Mouse (Mus musculus) hindbrain, embryonic 15.5 days (tissue): Measurements from ENCODE around the gene Ripor3. TPM values are rescaled to one million over a fixed set of nuclear protein-coding genes. Genes with fewer than 3 reads are reported as not detected.

Source experiments
- ATAC-seq: fragments of 200-750 bp; cut with Nextera tagmentation; 2 replicates; pipeline ENCODE4 v1.8.0; 2017; ENCODE audit warnings: low read depth, moderate number of reproducible peaks, moderate TSS enrichment; ENCODE audit not compliant: low FRiP score
- H3K27ac ChIP-seq: fragments of 300-500 bp; sonication (generic); replicated peaks from 2 replicates; pipeline ENCODE4 v1.5.1; 2015; ENCODE audit warnings: mild to moderate bottlenecking, inconsistent platforms
- H3K27me3 ChIP-seq: fragments of 300-500 bp; sonication (generic); 2 replicates; pipeline ENCODE4 v1.6.1; 2015; ENCODE audit warnings: control low read depth, inconsistent platforms
- H3K36me3 ChIP-seq: fragments of 300-500 bp; sonication (generic); 2 replicates; pipeline ENCODE4 v1.6.1; 2015; ENCODE audit warnings: control low read depth, inconsistent platforms
- H3K4me1 ChIP-seq: fragments of 300-500 bp; sonication (generic); replicated peaks from 2 replicates; pipeline ENCODE4 v1.6.1; 2015; ENCODE audit warnings: control low read depth, inconsistent platforms
- H3K4me2 ChIP-seq: fragments of 300-500 bp; sonication (generic); 2 replicates; pipeline ENCODE4 v1.6.1; 2015; ENCODE audit warnings: moderate library complexity, mild to moderate bottlenecking, inconsistent platforms
- H3K4me3 ChIP-seq: fragments of 300-500 bp; sonication (generic); 2 replicates; pipeline ENCODE4 v1.5.1; 2015; ENCODE audit warnings: mild to moderate bottlenecking, inconsistent platforms
- H3K9ac ChIP-seq: fragments of 300-500 bp; sonication (generic); 2 replicates; pipeline ENCODE4 v1.6.1; 2015; ENCODE audit warnings: inconsistent platforms
- H3K9me3 ChIP-seq: fragments of 300-500 bp; sonication (generic); 2 replicates; pipeline ENCODE4 v1.6.1; 2016; ENCODE audit warnings: control low read depth, inconsistent platforms
- WGBS: fragments of 180-500 bp; shearing (Covaris S2); methylation state at CpG from one replicate; pipeline ENCODE4 v1.1.7; 2015; 5-methylcytosine and 5-hydroxymethylcytosine counted together
- polyA plus RNA-seq: library from polyadenylated mRNA; unstranded; fragments of >200 nt; fragmentation: Nextera tagmentation; extraction: Ambion mirVana; gene quantifications from 2 replicates; pipeline ENCODE4 v1.2.1, GENCODE M21; 2015

Gene Ripor3
- polyA plus RNA-seq, 1 experiment from 2014 or later: 0.32 TPM

GRCm38 (mm10) chr2:167959996-167960395 is 50.4 kb downstream of the Ripor3 start:
- ATAC-seq: no peak

GRCm38 (mm10) chr2:167959384-167959911 is 51.0 kb downstream of the Ripor3 start:
- peaks cover 26% of the 10 kb centered on the region for H3K4me1 ChIP-seq
- 80% methylated on average over 4 of the region's 4 CpGs for WGBS
- ATAC-seq: no peak
- no peak overlapping the region for H3K4me2 ChIP-seq
- H3K36me3 ChIP-seq: peaks cover 7% of the 10 kb centered on the region
- no peak overlapping the region for H3K27ac ChIP-seq
- H3K9ac ChIP-seq: no peak overlapping the region
- no peaks in the 10 kb centered on the region for H3K9me3 ChIP-seq
- H3K4me3 ChIP-seq: no peak overlapping the region
- H3K27me3 ChIP-seq: no peaks in the 10 kb centered on the region

More at GRCm38 (mm10) chr2:167959996-167960395, 50.4 kb downstream of the Ripor3 start:
- peaks cover 26% of the 10 kb centered on the region for H3K4me1 ChIP-seq
- WGBS: 80% methylated on average over 7 of the region's 7 CpGs
- H3K36me3 ChIP-seq: peaks cover 12% of the 10 kb centered on the region
- H3K27me3 ChIP-seq: no peaks in the 10 kb centered on the region
- H3K4me2 ChIP-seq: no peak overlapping the region
- no peak overlapping the region for H3K27ac ChIP-seq
- H3K4me3 ChIP-seq: no peak overlapping the region
- H3K9me3 ChIP-seq: no peaks in the 10 kb centered on the region
- no peak overlapping the region for H3K9ac ChIP-seq

- Histone ChIP-seq H3K4me2 (no peak overlapping the region), H3K4me1 (peaks cover 26% of the 10 kb centered on the region), H3K9me3 (no peaks in the 10 kb centered on the region), H3K36me3 (peaks cover 6% of the 10 kb centered on the region; the same call in 1 of the 2 replicates), H3K4me3 (no peak overlapping the region), H3K27me3 (no peaks in the 10 kb centered on the region), H3K9ac (no peak overlapping the region), H3K27ac (peak overlapping the region; percentile 49; the same call in 1 of the 2 replicates)
- no peak for ATAC-seq
- WGBS: 45% methylated on average over 4 of the region's 4 CpGs
These were observed 51.6 kb downstream of the Ripor3 start for GRCm38 (mm10) chr2:167958843-167959242.

- Histone ChIP-seq H3K4me1 (peaks cover 26% of the 10 kb centered on the region), H3K9ac (no peak overlapping the region), H3K9me3 (no peaks in the 10 kb centered on the region), H3K36me3 (no peaks in the 10 kb centered on the region), H3K27ac (peak overlapping the region; percentile 49; the same call in 1 of the 2 replicates), H3K27me3 (no peaks in the 10 kb centered on the region), H3K4me3 (no peak overlapping the region), H3K4me2 (no peak overlapping the region)
- 36% methylated on average over 5 of the region's 5 CpGs for WGBS
- no peak; the same call in 1 of the 2 replicates for ATAC-seq
These were observed 52.2 kb downstream of the Ripor3 start for GRCm38 (mm10) chr2:167958082-167958788.

- no peaks in the 10 kb centered on the region for H3K9me3 ChIP-seq
- no peak overlapping the region for H3K4me3 ChIP-seq
- WGBS: 86% methylated on average over 1 of the region's 1 CpGs
- no peak overlapping the region for H3K9ac ChIP-seq
- H3K27ac ChIP-seq: no peak overlapping the region
- H3K27me3 ChIP-seq: no peaks in the 10 kb centered on the region
- H3K36me3 ChIP-seq: no peaks in the 10 kb centered on the region
- no peak for ATAC-seq
- H3K4me1 ChIP-seq: peaks cover 26% of the 10 kb centered on the region
- no peak overlapping the region for H3K4me2 ChIP-seq
These were observed 52.9 kb downstream of the Ripor3 start for GRCm38 (mm10) chr2:167957539-167957938.

- no peak overlapping the region for H3K27ac ChIP-seq
- 86% methylated on average over 7 of the region's 7 CpGs for WGBS
- no peak overlapping the region for H3K9ac ChIP-seq
- no peak overlapping the region for H3K4me2 ChIP-seq
- H3K9me3 ChIP-seq: no peaks in the 10 kb centered on the region
- H3K27me3 ChIP-seq: no peaks in the 10 kb centered on the region
- H3K36me3 ChIP-seq: no peaks in the 10 kb centered on the region
- no peak for ATAC-seq
- H3K4me1 ChIP-seq: peaks cover 24% of the 10 kb centered on the region
- H3K4me3 ChIP-seq: no peak overlapping the region
These were observed 55.5 kb downstream of the Ripor3 start for GRCm38 (mm10) chr2:167954928-167955327.

- H3K36me3 ChIP-seq: no peaks in the 10 kb centered on the region
- 91% methylated on average over 10 of the region's 10 CpGs for WGBS
- H3K9ac ChIP-seq: no peak overlapping the region
- no peaks in the 10 kb centered on the region for H3K9me3 ChIP-seq
- H3K4me1 ChIP-seq: peaks cover 25% of the 10 kb centered on the region
- H3K27me3 ChIP-seq: no peaks in the 10 kb centered on the region
- H3K4me2 ChIP-seq: no peak overlapping the region
- H3K27ac ChIP-seq: no peak overlapping the region
- no peak overlapping the region for H3K4me3 ChIP-seq
- ATAC-seq: no peak
These were observed 56.6 kb downstream of the Ripor3 start for GRCm38 (mm10) chr2:167953819-167954218.

- Histone ChIP-seq H3K4me3 (no peak overlapping the region), H3K9ac (no peak overlapping the region), H3K27ac (no peak overlapping the region), H3K4me1 (peaks cover 30% of the 10 kb centered on the region), H3K27me3 (no peaks in the 10 kb centered on the region), H3K4me2 (no peak overlapping the region), H3K9me3 (no peaks in the 10 kb centered on the region), H3K36me3 (no peaks in the 10 kb centered on the region)
- WGBS: 89% methylated on average over 13 of the region's 13 CpGs
- ATAC-seq: no peak
These were observed 58.9 kb downstream of the Ripor3 start for GRCm38 (mm10) chr2:167951301-167952211.

GRCm38 (mm10) chr2:167950681-167951080 is 59.7 kb downstream of the Ripor3 start:
- H3K9ac ChIP-seq: no peak overlapping the region
- H3K9me3 ChIP-seq: no peaks in the 10 kb centered on the region
- no peak for ATAC-seq
- H3K4me3 ChIP-seq: no peak overlapping the region
- 86% methylated on average over 6 of the region's 6 CpGs for WGBS
- H3K4me1 ChIP-seq: peaks cover 33% of the 10 kb centered on the region
- no peak overlapping the region for H3K4me2 ChIP-seq
- no peaks in the 10 kb centered on the region for H3K36me3 ChIP-seq
- H3K27ac ChIP-seq: no peak overlapping the region
- H3K27me3 ChIP-seq: no peaks in the 10 kb centered on the region

- H3K4me1 ChIP-seq: peaks cover 42% of the 10 kb centered on the region
- no peaks in the 10 kb centered on the region for H3K36me3 ChIP-seq
- H3K27ac ChIP-seq: no peak overlapping the region
These were observed 60.6 kb downstream of the Ripor3 start for GRCm38 (mm10) chr2:167949808-167950207.

GRCm38 (mm10) chr2:167949250-167949649 is 61.2 kb downstream of the Ripor3 start:
- Histone ChIP-seq H3K4me1 (peaks cover 47% of the 10 kb centered on the region), H3K36me3 (no peaks in the 10 kb centered on the region), H3K9ac (no peak overlapping the region), H3K27ac (no peak overlapping the region), H3K27me3 (no peaks in the 10 kb centered on the region), H3K9me3 (no peaks in the 10 kb centered on the region), H3K4me2 (no peak overlapping the region), H3K4me3 (no peak overlapping the region)
- 71% methylated on average over 6 of the region's 6 CpGs for WGBS
- no peak for ATAC-seq

More at GRCm38 (mm10) chr2:167949808-167950207, 60.6 kb downstream of the Ripor3 start:
- ATAC-seq: no peak
- no peak overlapping the region for H3K4me2 ChIP-seq
- no peak overlapping the region for H3K4me3 ChIP-seq
- H3K27me3 ChIP-seq: no peaks in the 10 kb centered on the region
- H3K9me3 ChIP-seq: no peaks in the 10 kb centered on the region
- no peak overlapping the region for H3K9ac ChIP-seq
- 84% methylated on average over 2 of the region's 2 CpGs for WGBS

GRCm38 (mm10) chr2:167948557-167948956 is 61.9 kb downstream of the Ripor3 start:
- no peaks in the 10 kb centered on the region for H3K27me3 ChIP-seq
- ATAC-seq: no peak
- no peaks in the 10 kb centered on the region for H3K36me3 ChIP-seq
- no peak overlapping the region for H3K27ac ChIP-seq
- no peak overlapping the region for H3K4me2 ChIP-seq
- 78% methylated on average over 13 of the region's 13 CpGs for WGBS
- no peaks in the 10 kb centered on the region for H3K9me3 ChIP-seq
- no peak overlapping the region for H3K9ac ChIP-seq
- H3K4me3 ChIP-seq: no peak overlapping the region
- peaks cover 53% of the 10 kb centered on the region for H3K4me1 ChIP-seq
